Mouse (Mus musculus) lung, adult 2 months (tissue): ENCODE measurements around the gene Mettl8. TPM values are rescaled to one million over a fixed set of nuclear protein-coding genes. Genes with fewer than 3 reads are reported as not detected.

Experiments used
- DNase-seq: peaks from one replicate; pipeline ENCODE4 v3.0.0; 2022
- H3K4me1 ChIP-seq: fragments of 200-500 bp; 2 replicates; pipeline ENCODE4 v1.6.1; 2011; ENCODE audit warnings: low read length; ENCODE audit not compliant: control insufficient read depth, insufficient read depth
- H3K4me3 ChIP-seq: fragments of 200-500 bp; replicated peaks from 2 replicates; pipeline ENCODE3; 2011; ENCODE audit warnings: low read depth, mild to moderate bottlenecking, control low read depth, low read length; ENCODE audit errors: extremely low read depth
- CTCF ChIP-seq: fragments of 200-500 bp; IDR thresholded peaks from 2 replicates; pipeline ENCODE4 v1.5.1; 2011; ENCODE audit warnings: mild to moderate bottlenecking, low read length, control low read depth; ENCODE audit not compliant: insufficient read depth
- POLR2A ChIP-seq: fragments of 200-500 bp; IDR thresholded peaks from 2 replicates; pipeline ENCODE4 v1.6.1; 2011; ENCODE audit warnings: low read depth, mild to moderate bottlenecking, control low read depth, low read length, borderline replicate concordance; ENCODE audit errors: extremely low read depth
- WGBS: fragments of 180-500 bp; shearing (Covaris S2); methylation state at CpG from one replicate; pipeline ENCODE4 v1.1.7; 2018; 5-methylcytosine and 5-hydroxymethylcytosine counted together
- polyA plus RNA-seq: library from polyadenylated mRNA; depleted of rRNA; stranded (reverse); fragments of >200 nt; gene quantifications from 2 replicates; pipeline ENCODE4 v1.2.3, GENCODE M21; 2012

The Mettl8 gene
- polyA plus RNA-seq, 1 experiment, result 6.1 TPM

DNA sequence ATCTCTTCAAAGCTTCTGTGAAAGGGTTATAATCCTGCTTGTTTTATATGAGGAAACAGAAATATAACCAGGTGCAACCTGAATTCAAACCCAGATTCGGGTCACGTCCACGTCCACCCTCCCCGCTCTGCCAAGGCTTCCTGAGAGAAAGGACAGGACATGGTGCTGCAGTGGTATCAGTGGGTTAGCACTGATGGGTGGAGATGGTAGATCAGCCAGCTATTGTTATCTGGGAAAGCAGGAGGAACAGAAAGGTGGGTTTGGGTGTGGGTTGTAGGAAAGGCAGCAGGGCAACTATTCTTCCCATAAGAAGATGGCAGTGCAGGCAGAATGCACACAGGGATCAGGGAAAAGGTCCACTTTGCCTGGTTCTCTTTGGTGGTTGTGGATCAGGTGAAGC is 59.5 kb downstream of the Mettl8 start:
- WGBS, result 94% methylated on average over 4 of the region's 4 CpGs
- no peaks in the 10 kb centered on the region for H3K4me1 ChIP-seq
- no peak for TF ChIP-seq CTCF
- no peak for TF ChIP-seq POLR2A
- no peak overlapping the region for H3K4me3 ChIP-seq
- no peak for DNase-seq

DNA sequence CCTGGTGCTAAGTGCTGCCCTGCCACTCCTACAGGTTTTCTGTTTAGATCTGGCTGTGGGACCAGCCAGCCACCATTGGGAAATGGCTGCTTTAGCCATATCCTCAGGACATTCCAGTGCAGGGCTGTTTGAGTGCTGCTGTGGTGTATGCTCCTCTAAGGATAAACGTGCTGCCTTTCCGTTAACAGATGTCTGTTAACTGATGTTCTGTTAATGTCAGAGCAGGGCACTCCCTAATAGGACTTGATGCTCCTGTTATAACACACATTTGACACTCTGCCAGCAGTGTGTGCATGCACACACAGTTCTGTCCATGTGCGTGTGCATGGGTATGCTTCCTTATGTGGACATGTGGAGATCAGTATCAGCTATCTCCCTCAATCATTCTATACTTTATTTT is 61.6 kb downstream of the Mettl8 start:
- whole genome bisulfite sequencing, result 75% methylated on average over 3 of the region's 3 CpGs
- Histone ChIP-seq H3K4me1 (no peaks in the 10 kb centered on the region; the same call in 1 of the 2 replicates), H3K4me3 (no peak overlapping the region)
- no peak for DNase-seq
- TF ChIP-seq CTCF (no peak), POLR2A (no peak)

DNA sequence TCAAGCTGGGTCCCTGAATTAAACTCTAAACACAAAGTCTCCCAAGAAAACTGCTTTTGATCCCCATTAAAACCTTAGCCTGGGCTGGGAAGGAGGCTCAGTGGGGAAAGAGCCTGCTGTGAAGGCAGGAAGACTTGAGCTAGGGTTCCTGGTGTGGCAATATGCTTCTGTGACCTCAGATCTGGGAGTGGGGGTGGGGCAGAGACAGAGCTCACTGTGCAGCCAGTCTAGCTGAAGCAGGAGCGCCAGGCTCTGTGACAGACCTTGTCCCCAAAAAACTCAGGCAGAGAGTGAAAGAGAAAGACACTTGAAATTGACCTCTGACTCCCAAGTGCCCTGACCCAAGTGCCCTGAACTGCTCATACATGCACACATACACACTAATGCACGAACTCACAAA is 62.7 kb downstream of the Mettl8 start:
- no peak for DNase-seq
- TF ChIP-seq CTCF (no peak), POLR2A (no peak)
- no peak overlapping the region for H3K4me3 ChIP-seq
- no peaks in the 10 kb centered on the region; the same call in 1 of the 2 replicates for H3K4me1 ChIP-seq
- 92% methylated on average over 2 of the region's 2 CpGs for WGBS

DNA sequence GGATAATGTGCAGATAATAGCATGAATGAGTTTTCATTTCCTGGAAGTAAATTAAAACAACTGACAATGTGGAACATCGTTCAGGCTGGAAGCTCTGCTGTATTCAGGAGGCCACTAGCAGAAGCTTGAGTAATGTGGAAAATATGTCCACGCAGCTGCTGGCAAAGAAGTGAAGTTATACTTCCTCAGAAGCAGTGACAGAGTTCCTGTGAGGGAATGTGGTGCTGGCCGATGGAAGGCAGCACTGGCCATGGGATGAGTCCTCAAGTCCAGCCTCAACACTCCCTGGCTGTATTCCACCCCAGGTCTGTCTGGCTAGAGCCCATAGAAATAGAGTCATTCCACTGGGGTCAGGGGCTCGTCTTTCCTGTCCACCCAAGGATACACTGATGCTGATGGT is 65.2 kb downstream of the Mettl8 start:
- Histone ChIP-seq H3K4me1 (no peaks in the 10 kb centered on the region; the same call in 1 of the 2 replicates), H3K4me3 (no peak overlapping the region)
- DNase-seq, result no peak
- WGBS, result 33% methylated on average over 4 of the region's 4 CpGs
- TF ChIP-seq POLR2A, result no peak
- TF ChIP-seq CTCF, result no peak

DNA sequence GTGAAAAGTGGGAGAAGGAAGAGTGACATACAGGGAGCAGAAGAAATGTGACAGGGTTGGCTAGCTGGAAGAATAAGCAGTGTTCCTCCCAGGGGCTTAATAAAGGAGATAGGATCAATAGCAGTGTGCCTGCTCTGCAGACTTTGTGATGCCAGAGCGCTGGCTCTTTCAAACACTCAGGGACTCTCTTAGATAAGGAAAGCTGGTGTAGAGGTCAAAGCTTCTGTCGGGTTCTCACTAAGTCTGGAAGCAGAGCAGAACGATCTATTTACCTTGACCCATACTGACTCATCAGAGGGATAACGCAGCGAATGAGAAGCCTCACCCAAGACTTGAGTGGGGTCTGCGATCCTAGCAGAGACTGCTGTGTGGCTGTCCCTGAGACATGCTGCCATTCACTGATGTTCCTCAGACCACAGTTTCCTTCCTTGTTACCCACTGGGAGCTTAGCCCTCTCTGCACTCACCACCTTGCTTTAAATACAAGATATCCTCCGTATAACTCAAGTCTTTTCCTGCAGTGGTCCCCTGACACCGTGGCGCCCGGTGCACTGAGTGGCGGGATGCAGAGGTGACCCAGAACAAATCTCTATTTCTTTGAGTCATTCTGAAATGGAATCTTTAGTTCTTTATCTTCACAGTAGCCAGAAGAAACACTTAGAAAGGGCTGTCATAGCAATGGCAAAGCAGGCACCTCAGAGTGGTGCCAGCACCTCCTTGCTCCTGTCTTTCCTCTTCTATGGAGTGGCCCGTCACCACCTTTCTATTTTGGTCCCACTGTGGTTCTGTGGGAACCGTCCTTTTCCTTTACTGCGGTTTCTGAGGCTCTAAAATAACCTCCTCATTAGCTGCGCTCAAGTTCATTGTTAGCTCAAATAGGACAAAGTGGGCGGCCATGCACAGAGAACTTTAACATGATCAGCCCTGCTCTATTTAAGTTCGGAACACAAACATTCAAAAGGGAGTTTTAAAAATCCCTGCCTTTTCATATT is 65.9 kb downstream of the Mettl8 start:
- WGBS, result 62% methylated on average over 17 of the region's 17 CpGs
- no peaks in the 10 kb centered on the region; the same call in 1 of the 2 replicates for H3K4me1 ChIP-seq
- no peak overlapping the region for H3K4me3 ChIP-seq
- TF ChIP-seq CTCF, result no peak
- TF ChIP-seq POLR2A, result no peak
- no peak for DNase-seq

DNA sequence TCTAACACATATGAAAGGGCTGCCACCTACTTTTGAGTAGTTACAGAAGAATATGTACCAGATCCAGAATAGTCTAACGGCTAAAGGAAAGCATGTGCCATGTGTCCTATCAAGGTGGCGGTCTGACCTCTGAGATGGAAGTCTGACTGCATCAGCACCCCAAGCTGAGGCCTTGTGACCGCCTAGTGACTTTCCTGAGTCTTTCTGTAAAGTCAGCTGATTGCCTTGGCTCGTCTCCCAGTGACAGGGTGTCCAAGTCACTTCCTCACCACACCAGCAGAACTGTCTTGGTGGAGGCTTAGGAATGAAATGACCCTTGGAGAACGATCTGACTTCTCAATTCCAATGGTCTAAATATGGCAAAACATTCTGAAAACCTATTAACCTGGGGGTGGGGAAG is 77.1 kb downstream of the Mettl8 start:
- 0 out of 2 replicates have a peak, but pooled peaks cover 3% of the 10 kb centered on the region for H3K4me1 ChIP-seq
- no peak for TF ChIP-seq POLR2A
- TF ChIP-seq CTCF, result no peak
- 53% methylated on average over 5 of the region's 5 CpGs for WGBS
- no peak overlapping the region for H3K4me3 ChIP-seq
- no peak for DNase-seq

DNA sequence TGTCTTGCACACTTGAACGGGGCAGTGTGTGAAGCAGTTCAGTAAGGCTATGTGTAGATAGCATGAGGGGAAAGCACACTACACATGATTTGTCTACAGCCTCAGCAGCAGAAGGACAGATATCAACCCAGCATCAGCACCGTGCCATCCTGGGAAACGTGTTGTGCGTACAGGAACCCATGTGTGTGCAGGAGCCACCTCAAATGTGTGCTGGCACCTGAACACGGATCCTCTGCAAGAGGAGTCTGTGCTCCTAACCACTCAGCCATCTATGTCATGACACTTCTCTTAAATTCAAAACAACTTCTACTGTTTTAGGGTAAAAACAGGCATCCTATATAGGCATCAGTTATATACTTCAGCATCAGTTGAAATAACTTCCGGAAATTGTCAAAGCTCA is 80.6 kb downstream of the Mettl8 start:
- no peak for DNase-seq
- no peak for TF ChIP-seq POLR2A
- no peak for TF ChIP-seq CTCF
- no peak overlapping the region for H3K4me3 ChIP-seq
- H3K4me1 ChIP-seq, result 0 out of 2 replicates have a peak, but pooled peaks cover 3% of the 10 kb centered on the region
- 97% methylated on average over 6 of the region's 6 CpGs for WGBS

DNA sequence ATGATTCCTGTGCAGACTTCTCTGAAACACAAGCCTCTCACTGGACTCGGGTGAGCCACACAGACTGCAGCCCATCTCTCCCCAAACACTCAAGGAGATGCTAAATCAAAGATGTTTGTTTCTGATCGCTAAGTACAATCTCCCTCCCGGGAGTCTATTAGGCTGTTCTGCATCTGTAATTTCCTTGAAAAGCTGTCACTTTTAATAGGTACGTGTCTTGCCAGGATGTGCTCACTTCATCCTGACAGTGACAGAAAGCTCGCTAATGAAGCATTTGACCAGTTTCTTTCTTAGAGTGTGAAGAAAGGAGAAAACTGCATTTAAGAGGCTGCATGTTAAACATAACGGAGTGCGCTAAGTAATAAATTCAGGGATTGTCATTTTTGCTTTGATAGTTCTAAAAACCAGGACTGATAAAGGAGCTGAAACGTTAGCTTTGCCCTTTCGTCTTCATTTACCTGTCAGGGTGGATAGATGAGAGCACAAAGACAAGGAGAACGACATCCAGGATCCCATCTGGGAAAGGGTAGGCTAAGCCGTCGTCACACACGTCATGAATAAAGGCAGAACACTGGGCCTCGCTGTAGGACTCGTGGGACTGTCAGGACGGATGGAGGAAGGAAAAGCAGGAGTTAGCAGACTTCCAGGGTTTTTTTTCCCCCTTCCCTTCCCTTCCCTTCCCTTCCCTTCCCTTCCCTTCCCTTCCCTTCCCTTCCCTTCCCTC is 82.4 kb downstream of the Mettl8 start:
- DNase-seq, result no peak
- TF ChIP-seq CTCF (no peak), POLR2A (no peak)
- Histone ChIP-seq H3K4me3 (no peak overlapping the region), H3K4me1 (no peaks in the 10 kb centered on the region)
- WGBS, result 78% methylated on average over 16 of the region's 16 CpGs

DNA sequence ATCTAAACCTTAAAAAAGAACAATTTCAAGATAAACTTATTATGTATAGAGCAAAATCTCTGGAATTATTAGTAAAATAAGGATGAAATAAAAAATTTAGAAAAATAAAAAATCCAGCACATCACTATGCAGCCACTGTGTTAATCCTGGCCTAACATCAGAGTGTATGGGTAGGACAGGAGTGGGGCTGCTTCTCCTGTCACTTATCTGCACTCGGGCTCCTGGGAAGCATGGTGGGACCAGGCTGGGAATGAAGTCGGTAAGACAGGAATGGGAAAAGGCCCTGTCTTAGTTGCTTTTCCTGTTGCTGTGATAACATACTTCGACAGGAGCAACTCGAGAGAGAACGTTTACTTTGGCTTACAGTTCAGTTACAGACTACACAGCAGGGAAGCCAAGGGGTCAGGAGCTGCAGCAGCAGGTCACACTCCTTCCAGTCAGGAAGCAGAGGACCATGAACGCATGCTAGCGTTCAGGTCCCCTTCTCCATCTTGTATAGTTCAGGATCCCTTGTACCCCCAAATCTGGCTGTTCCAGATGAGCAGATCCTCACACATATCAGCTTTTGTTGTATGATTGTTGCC is 85.1 kb downstream of the Mettl8 start:
- Histone ChIP-seq H3K4me3 (no peak overlapping the region), H3K4me1 (no peaks in the 10 kb centered on the region; the same call in 1 of the 2 replicates)
- 39% methylated on average over 7 of the region's 7 CpGs for WGBS
- no peak for TF ChIP-seq CTCF
- no peak for TF ChIP-seq POLR2A
- no peak for DNase-seq
